Mouse (Mus musculus): Measurements from ENCODE around the gene Traf5. TPM values are rescaled to one million over a fixed set of nuclear protein-coding genes. Genes with fewer than 3 reads are reported as not detected.

Traf5 gene
- 4.2 and 4.3 TPM in 2 replicates for polyA plus RNA-seq (2016; fragmentation: Nextera tagmentation; extraction: Ambion mirVana)

DNA sequence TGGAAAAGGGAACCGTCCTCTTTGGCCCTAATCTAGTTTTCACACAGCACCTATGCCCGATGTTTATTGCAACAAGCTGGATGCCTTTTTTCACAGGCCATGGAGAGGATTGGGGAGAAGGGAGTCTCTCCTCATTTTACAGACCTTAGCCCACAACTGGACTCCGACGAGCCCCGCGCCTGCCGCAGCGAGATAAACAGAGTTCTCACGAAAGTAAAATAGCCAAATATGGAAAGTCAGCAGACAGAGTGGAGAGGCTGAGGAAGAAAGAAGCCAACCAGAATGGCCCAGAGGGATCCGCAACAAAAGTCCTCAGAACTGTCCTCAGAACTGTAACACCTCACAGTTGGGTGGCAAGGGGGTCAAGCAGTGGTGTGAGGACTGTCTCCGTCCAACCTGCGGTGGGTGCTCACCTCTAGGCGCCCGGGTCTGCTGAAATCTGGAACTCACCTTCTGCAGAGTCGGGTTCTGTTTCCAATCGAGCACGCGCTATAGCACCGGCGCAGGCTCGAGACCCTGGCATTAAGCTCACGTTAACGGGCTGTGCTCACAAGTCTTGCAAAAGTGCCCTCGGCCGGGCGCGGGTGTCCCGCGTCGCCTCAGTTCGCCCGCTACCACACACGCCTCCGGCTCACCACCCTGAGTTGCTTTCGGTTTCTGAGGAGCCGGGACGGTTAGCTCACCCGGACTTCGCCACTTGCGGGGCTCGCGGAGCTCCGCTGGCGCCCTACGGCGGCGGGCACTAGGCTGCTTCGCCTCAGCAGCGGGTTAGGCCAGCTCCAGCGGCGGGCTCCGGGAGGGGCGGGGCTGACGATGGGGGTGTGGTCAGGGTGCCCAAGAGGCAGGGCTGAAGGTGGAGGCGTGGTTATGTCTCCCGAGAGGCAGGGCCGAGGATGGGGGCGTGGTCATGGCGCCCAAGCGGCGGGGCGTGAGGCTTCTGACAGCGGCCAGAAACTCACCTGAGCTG lies at the start of gene Traf5:
Gene Traf5 (minus strand): TSS at position 754 of the 967 bp plus-strand sequence.
- H3K4me3 ChIP-seq, result peak within 1 kb of the TSS; percentile 55
- H3K4me2 ChIP-seq (replicated peaks), result peak within 1 kb of the TSS; percentile 87
- H3K9ac ChIP-seq (replicated peaks), result peak within 1 kb of the TSS; percentile 63
- H3K27ac ChIP-seq (replicated peaks), result no peak within 1 kb of the TSS
- ATAC-seq (ENCODE audit: low FRiP score, low read depth), result peak; percentile 97
- no peaks in the 10 kb centered on the region for H3K36me3 ChIP-seq
- H3K9me3 ChIP-seq, result no peaks in the 10 kb centered on the region
- H3K4me1 ChIP-seq, result peaks cover 7% of the 10 kb centered on the region; the same call in 1 of the 2 replicates
- 4% methylated on average over 63 of the region's 63 CpGs for WGBS
- H3K27me3 ChIP-seq, result peaks cover 34% of the 10 kb centered on the region

DNA sequence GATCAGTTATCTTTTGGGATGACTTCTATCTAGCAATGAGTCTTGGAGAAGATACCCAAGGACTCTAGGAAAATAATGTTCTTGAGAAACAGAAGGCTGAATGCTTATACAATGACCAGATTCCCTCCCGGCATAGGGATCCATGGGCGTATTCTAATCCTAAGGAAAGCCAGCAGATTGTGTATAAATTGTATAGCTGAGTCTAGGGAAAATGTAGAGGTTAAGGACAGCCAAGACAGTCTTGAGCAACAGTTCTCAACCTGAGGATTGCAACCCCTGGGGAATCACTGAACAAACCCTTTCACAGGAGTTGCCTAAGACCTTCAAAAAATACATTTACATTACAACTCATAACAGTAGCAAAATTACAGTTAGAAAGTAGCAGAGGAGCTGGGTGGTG lies 48.0 kb upstream of the Traf5 start:
- WGBS, result 94% methylated on average over 2 of the region's 2 CpGs

DNA sequence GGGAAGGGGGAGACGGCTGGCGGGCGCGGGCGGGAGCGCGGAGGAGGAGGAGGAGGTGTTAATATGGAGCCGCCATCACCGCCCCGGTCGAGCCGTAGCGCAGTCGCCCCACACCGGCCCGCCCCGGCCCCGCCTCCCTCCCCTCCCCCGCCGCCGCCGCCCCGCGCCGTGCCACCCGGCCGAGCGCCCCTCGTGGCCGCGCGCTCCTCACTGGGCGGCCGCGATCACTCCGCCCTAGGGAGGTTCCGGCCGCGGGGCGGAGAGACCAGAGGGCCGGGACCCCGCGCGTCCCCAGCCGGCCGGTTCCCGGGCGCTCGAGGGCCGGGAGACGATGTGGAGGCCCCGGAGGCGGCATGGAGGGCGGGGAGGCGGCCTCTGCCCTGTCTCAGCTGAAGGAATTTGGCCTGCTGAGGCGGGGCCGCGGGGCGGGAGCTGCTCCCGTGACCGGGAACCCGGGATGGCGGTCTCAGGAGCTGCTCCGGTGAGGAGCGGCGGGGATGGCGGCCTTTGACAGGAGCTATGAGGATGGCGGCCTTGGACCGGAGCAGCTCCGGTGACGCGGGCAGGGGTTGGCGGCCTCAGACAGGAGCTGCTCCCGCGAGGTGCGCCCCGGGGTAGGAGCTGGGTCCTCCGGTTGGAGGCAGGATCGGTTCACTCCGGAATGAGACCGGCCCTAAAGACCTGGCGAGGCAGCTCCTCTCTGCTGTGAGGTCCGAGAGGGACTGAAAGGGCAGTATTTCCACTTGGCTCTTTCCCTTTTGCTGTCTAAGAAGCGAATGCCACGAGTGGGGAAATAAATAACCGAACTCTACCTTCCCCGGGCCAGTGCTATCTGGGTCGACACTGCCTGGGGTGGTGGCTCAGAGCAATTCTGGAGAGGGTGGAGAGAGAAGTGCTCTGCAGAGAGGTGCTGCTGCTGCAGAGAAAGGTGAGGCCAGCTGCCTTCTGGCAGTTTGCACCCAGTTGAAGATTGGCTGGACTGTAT lies 45.9 kb upstream of the Traf5 start, which contains the start of gene Rcor3:
Gene Rcor3 (minus strand): TSS at position 137 of the 985 bp plus-strand sequence.
- H3K4me3 ChIP-seq, result peak within 1 kb of the TSS; percentile 84
- ATAC-seq (ENCODE audit: low FRiP score, low read depth), result peak; percentile 87

More for the DNA sequence above, 48.0 kb upstream of the Traf5 start:
- no peak overlapping the region for H3K4me3 ChIP-seq
- no peaks in the 10 kb centered on the region for H3K9me3 ChIP-seq
- H3K4me1 ChIP-seq, result peaks cover 15% of the 10 kb centered on the region
- no peaks in the 10 kb centered on the region for H3K27me3 ChIP-seq
- no peak for ATAC-seq (ENCODE audit: low FRiP score, low read depth)
- no peak overlapping the region for H3K4me2 ChIP-seq (replicated peaks)
- no peak overlapping the region for H3K27ac ChIP-seq (replicated peaks)
- H3K36me3 ChIP-seq, result no peaks in the 10 kb centered on the region
- H3K9ac ChIP-seq (replicated peaks), result no peak overlapping the region

GRCm38 (mm10) chr1:192137291-192137925 lies 45.0 kb upstream of the Traf5 start:
- H3K27ac ChIP-seq (replicated peaks), result peak overlapping the region; percentile 98
- H3K9me3 ChIP-seq, result no peaks in the 10 kb centered on the region
- H3K36me3 ChIP-seq, result no peaks in the 10 kb centered on the region
- peaks cover 15% of the 10 kb centered on the region for H3K4me1 ChIP-seq
- no peaks in the 10 kb centered on the region for H3K27me3 ChIP-seq
- H3K9ac ChIP-seq (replicated peaks), result peak overlapping the region; percentile 94
- WGBS, result 0% methylated on average over 33 of the region's 61 CpGs
- peak overlapping the region; percentile 84 for H3K4me3 ChIP-seq
- ATAC-seq (ENCODE audit: low FRiP score, low read depth), result peak; percentile 29
- peak overlapping the region; percentile 98 for H3K4me2 ChIP-seq (replicated peaks)

More for the DNA sequence above, 45.9 kb upstream of the Traf5 start, which contains the start of gene Rcor3:
- peak within 1 kb of the TSS; percentile 94 for H3K9ac ChIP-seq (replicated peaks)
- no peaks in the 10 kb centered on the region for H3K9me3 ChIP-seq
- WGBS, result 0% methylated on average over 63 of the region's 88 CpGs
- no peaks in the 10 kb centered on the region for H3K27me3 ChIP-seq
- H3K4me1 ChIP-seq, result peaks cover 15% of the 10 kb centered on the region
- H3K27ac ChIP-seq (replicated peaks), result peak within 1 kb of the TSS; percentile 98
- no peaks in the 10 kb centered on the region for H3K36me3 ChIP-seq
- peak within 1 kb of the TSS; percentile 98 for H3K4me2 ChIP-seq (replicated peaks)

- peaks cover 15% of the 10 kb centered on the region for H3K4me1 ChIP-seq
- peak overlapping the region; percentile 94 for H3K9ac ChIP-seq (replicated peaks)
- H3K4me3 ChIP-seq, result peak overlapping the region; percentile 84
- under 1% methylated on average over 50 of the region's 55 CpGs for WGBS
- H3K27ac ChIP-seq (replicated peaks), result peak overlapping the region; percentile 98
- no peaks in the 10 kb centered on the region for H3K36me3 ChIP-seq
- peak overlapping the region; percentile 98 for H3K4me2 ChIP-seq (replicated peaks)
- H3K9me3 ChIP-seq, result no peaks in the 10 kb centered on the region
- no peaks in the 10 kb centered on the region for H3K27me3 ChIP-seq
- peak; percentile 83 for ATAC-seq (ENCODE audit: low FRiP score, low read depth)
Measured at GRCm38 (mm10) chr1:192136561-192137290, 44.4 kb upstream of the Traf5 start.

DNA sequence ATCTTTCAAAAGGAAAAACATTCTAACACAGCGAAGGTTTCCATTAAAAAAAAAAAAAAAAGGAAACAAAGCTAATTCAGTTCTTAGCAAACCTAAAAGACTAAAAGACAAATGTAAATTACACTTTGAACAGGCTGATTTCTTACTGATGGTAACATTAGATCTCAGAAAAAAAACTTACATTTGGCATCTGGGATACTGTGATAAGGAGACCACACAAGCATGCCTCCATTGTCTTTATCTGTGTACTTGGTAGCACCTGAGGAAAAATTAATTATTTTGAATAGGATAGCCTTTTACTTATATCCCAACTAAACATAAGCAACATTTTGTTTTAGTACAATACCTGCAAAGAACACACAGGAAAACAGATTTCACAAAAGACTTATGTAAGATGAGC lies 37.8 kb upstream of the Traf5 start:
- ATAC-seq (ENCODE audit: low FRiP score, low read depth), result no peak
- no peak overlapping the region for H3K27ac ChIP-seq (replicated peaks)
- no peak overlapping the region for H3K4me3 ChIP-seq
- H3K36me3 ChIP-seq, result peaks cover 7% of the 10 kb centered on the region; the same call in 1 of the 2 replicates
- no peak overlapping the region for H3K4me2 ChIP-seq (replicated peaks)
- no peaks in the 10 kb centered on the region for H3K4me1 ChIP-seq
- H3K9me3 ChIP-seq, result no peaks in the 10 kb centered on the region
- H3K27me3 ChIP-seq, result no peaks in the 10 kb centered on the region
- 94% methylated on average over 1 of the region's 1 CpGs for WGBS
- H3K9ac ChIP-seq (replicated peaks), result no peak overlapping the region

GRCm38 (mm10) chr1:192128343-192128742 lies 36.0 kb upstream of the Traf5 start:
- ATAC-seq (ENCODE audit: low FRiP score, low read depth), result no peak
- no peak overlapping the region for H3K9ac ChIP-seq (replicated peaks)
- H3K4me3 ChIP-seq, result no peak overlapping the region
- WGBS, result 97% methylated on average over 8 of the region's 8 CpGs
- H3K36me3 ChIP-seq, result peaks cover 15% of the 10 kb centered on the region
- no peaks in the 10 kb centered on the region for H3K9me3 ChIP-seq
- no peak overlapping the region for H3K4me2 ChIP-seq (replicated peaks)
- no peaks in the 10 kb centered on the region for H3K27me3 ChIP-seq
- H3K4me1 ChIP-seq, result no peaks in the 10 kb centered on the region
- no peak overlapping the region for H3K27ac ChIP-seq (replicated peaks)

DNA sequence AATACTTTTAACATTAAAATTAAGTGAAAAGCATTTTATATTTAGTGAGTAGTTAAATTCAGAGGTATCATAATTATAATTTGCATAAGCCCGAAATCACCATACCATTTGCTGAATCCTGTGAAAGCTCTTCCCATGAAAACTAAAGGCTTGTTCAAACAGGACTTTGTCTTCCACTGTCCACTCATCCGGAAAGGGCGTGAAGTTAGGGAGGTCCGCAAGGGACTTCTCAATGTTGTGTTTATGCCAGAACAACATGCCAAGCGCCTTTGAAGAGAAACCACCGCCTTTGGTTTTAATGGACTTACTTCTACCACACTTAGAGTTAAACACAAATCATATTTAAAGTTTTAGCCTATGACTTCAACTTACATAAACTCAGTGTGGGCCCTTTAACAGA lies 33.4 kb upstream of the Traf5 start:
- H3K9me3 ChIP-seq, result no peaks in the 10 kb centered on the region

GRCm38 (mm10) chr1:192116262-192116661 lies 23.9 kb upstream of the Traf5 start:
- ATAC-seq (ENCODE audit: low FRiP score, low read depth), result no peak
- Histone ChIP-seq H3K27me3 (no peaks in the 10 kb centered on the region), H3K4me3 (no peak overlapping the region), H3K4me1 (no peaks in the 10 kb centered on the region), H3K9ac (replicated peaks) (no peak overlapping the region), H3K9me3 (no peaks in the 10 kb centered on the region), H3K36me3 (peaks cover 67% of the 10 kb centered on the region), H3K27ac (replicated peaks) (no peak overlapping the region), H3K4me2 (replicated peaks) (no peak overlapping the region)
- 87% methylated on average over 6 of the region's 6 CpGs for WGBS

More for the DNA sequence above, 33.4 kb upstream of the Traf5 start:
- peaks cover 34% of the 10 kb centered on the region for H3K36me3 ChIP-seq
- no peak overlapping the region for H3K27ac ChIP-seq (replicated peaks)
- H3K9ac ChIP-seq (replicated peaks), result no peak overlapping the region
- H3K4me1 ChIP-seq, result no peaks in the 10 kb centered on the region
- WGBS, result 89% methylated on average over 6 of the region's 6 CpGs
- H3K4me3 ChIP-seq, result no peak overlapping the region
- ATAC-seq (ENCODE audit: low FRiP score, low read depth), result no peak
- no peaks in the 10 kb centered on the region for H3K27me3 ChIP-seq
- no peak overlapping the region for H3K4me2 ChIP-seq (replicated peaks)

DNA sequence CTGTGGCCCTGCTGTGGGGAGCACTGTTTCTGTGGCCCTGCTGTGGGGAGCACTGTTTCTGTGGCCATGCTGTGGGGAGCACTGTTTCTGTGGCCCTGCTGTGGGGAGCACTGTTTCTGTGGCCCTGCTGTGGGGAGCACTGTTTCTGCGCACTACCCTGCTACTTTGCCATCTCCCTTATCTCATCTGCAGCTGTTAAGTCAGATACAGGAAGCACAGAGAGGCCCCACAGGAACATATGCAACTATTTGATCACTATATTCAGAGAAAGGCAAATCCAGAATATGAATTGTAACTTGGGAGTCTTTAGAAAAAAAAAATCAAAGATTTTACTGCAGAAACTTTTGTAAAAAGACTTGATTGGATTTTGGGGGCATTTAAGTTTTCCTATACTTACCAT lies 23.0 kb upstream of the Traf5 start:
- Histone ChIP-seq H3K4me3 (no peak overlapping the region), H3K36me3 (peaks cover 68% of the 10 kb centered on the region), H3K9ac (replicated peaks) (no peak overlapping the region), H3K4me1 (no peaks in the 10 kb centered on the region), H3K4me2 (replicated peaks) (no peak overlapping the region), H3K9me3 (no peaks in the 10 kb centered on the region), H3K27me3 (no peaks in the 10 kb centered on the region), H3K27ac (replicated peaks) (no peak overlapping the region)
- WGBS, result 97% methylated on average over 1 of the region's 1 CpGs
- ATAC-seq (ENCODE audit: low FRiP score, low read depth), result no peak

DNA sequence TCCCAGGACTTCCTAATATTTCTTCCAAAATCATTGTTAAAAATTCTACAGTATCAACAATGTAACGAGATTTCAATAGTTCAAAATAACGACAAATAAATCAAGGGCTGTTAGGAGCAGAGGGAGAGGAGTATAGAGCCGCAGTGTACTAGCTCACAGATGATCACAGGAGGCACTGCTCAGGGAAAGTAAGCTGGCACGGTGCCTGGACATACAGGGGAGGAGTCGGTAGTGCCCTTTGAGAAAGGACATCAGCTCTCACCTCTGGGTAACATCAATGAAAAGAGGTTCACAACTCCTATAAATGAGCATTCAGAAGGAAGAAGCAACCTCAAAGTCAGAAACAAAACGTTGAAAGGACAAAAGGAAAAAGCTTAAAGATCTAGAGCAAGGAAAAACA lies 16.8 kb upstream of the Traf5 start:
- Histone ChIP-seq H3K4me2 (replicated peaks) (no peak overlapping the region), H3K9me3 (no peaks in the 10 kb centered on the region), H3K4me3 (no peak overlapping the region), H3K36me3 (peaks cover 35% of the 10 kb centered on the region), H3K27me3 (no peaks in the 10 kb centered on the region), H3K4me1 (no peaks in the 10 kb centered on the region), H3K9ac (replicated peaks) (no peak overlapping the region), H3K27ac (replicated peaks) (no peak overlapping the region)
- whole genome bisulfite sequencing, result 85% methylated on average over 6 of the region's 6 CpGs
- no peak for ATAC-seq (ENCODE audit: low FRiP score, low read depth)

Measured in midbrain, embryonic 12.5 days (tissue).